Mouse (Mus musculus) hindbrain, embryonic 15.5 days (tissue): ENCODE measurements at regions not wholly inside any gene's neighbourhood (a gene's known extent, or its start where the extent isn't known, plus 50 kb on each side); places are given as distances from the start of the nearest gene placed in this dataset.

ENCODE experiments used
- ATAC-seq: fragments of 200-750 bp; cut with Nextera tagmentation; 2 replicates; pipeline ENCODE4 v1.8.0; 2017; ENCODE audit warnings: low read depth, moderate number of reproducible peaks, moderate TSS enrichment; ENCODE audit not compliant: low FRiP score
- H3K27ac ChIP-seq: fragments of 300-500 bp; sonication (generic); replicated peaks from 2 replicates; pipeline ENCODE4 v1.5.1; 2015; ENCODE audit warnings: mild to moderate bottlenecking, inconsistent platforms
- H3K27me3 ChIP-seq: fragments of 300-500 bp; sonication (generic); 2 replicates; pipeline ENCODE4 v1.6.1; 2015; ENCODE audit warnings: control low read depth, inconsistent platforms
- H3K36me3 ChIP-seq: fragments of 300-500 bp; sonication (generic); 2 replicates; pipeline ENCODE4 v1.6.1; 2015; ENCODE audit warnings: control low read depth, inconsistent platforms
- H3K4me1 ChIP-seq: fragments of 300-500 bp; sonication (generic); replicated peaks from 2 replicates; pipeline ENCODE4 v1.6.1; 2015; ENCODE audit warnings: control low read depth, inconsistent platforms
- H3K4me2 ChIP-seq: fragments of 300-500 bp; sonication (generic); 2 replicates; pipeline ENCODE4 v1.6.1; 2015; ENCODE audit warnings: moderate library complexity, mild to moderate bottlenecking, inconsistent platforms
- H3K4me3 ChIP-seq: fragments of 300-500 bp; sonication (generic); 2 replicates; pipeline ENCODE4 v1.5.1; 2015; ENCODE audit warnings: mild to moderate bottlenecking, inconsistent platforms
- H3K9ac ChIP-seq: fragments of 300-500 bp; sonication (generic); 2 replicates; pipeline ENCODE4 v1.6.1; 2015; ENCODE audit warnings: inconsistent platforms
- H3K9me3 ChIP-seq: fragments of 300-500 bp; sonication (generic); 2 replicates; pipeline ENCODE4 v1.6.1; 2016; ENCODE audit warnings: control low read depth, inconsistent platforms
- WGBS: fragments of 180-500 bp; shearing (Covaris S2); methylation state at CpG from one replicate; pipeline ENCODE4 v1.1.7; 2015; 5-methylcytosine and 5-hydroxymethylcytosine counted together

DNA sequence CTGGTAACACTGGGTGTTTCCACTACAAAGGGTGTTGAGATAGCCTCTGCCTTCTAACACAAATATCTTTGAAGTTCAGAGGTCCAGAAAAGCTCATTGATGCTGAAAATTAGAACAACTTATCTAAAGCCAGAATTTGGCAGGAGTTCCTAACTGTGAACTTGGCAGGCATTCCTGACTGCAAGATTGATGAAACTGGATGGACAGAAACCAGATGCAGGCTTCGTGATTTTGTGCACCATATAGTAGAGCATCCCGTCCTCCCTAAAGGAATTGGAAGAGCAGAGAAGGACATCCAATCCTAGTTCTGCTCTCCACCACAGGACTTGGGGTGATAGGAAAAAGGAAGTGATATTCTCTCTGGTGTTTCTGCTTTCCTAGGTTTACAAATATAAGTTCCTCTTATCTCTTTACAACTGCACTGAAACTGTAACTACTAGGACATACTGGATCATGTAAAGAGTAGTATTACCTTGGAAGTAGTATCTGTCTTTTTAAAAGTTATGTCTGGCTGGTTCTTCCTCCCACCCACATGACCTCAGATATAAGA lies 90.9 kb upstream of the Thrb start:
- Histone ChIP-seq H3K4me2 (no peak overlapping the region), H3K27me3 (no peaks in the 10 kb centered on the region), H3K36me3 (no peaks in the 10 kb centered on the region), H3K4me3 (no peak overlapping the region), H3K4me1 (no peaks in the 10 kb centered on the region), H3K9ac (no peak overlapping the region), H3K27ac (no peak overlapping the region), H3K9me3 (no peaks in the 10 kb centered on the region)
- WGBS = 60% methylated on average over 2 of the region's 2 CpGs
- ATAC-seq = no peak

DNA sequence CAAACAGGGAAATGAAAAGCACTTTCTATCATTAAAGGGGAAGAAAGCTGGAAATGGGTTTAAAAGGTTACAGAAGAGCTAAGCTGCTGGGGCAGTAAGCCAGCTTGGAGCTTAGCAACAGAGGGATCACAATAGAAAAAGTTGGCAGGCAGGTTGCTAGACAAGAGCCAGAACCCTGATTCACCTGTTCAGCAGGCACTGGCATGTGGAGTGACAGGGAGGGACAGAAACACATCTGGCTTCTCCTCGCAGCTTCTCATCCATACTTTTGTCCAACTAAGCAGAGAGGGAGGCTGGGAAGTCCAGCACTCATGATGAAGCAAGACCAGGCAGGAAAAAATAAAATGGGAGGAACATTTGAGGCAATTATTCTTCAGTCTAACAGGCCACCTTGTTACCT lies 81.3 kb upstream of the Thrb start:
- Histone ChIP-seq H3K4me1 (no peaks in the 10 kb centered on the region), H3K4me2 (no peak overlapping the region), H3K36me3 (no peaks in the 10 kb centered on the region), H3K27ac (no peak overlapping the region), H3K4me3 (no peak overlapping the region), H3K9me3 (no peaks in the 10 kb centered on the region), H3K27me3 (no peaks in the 10 kb centered on the region), H3K9ac (no peak overlapping the region)
- WGBS = 79% methylated on average over 1 of the region's 1 CpGs
- ATAC-seq = no peak

DNA sequence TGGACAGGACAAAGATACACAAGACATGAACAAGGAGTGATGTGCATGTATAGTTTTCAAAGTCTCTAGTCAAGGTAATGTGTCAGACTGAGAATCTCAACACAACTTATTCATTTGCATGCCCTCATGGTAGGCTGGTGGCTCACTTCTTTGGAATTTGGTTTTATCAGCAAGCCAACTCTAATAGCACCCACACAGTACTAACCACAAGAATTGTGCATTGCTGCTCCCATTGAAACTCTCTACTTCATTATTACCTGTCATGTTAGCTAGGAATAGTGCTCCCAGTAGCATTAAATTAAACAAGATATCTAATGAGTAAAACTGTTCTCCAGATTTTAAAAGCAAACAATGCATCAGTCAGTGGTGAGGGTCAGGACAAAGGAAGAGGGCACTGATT lies 70.5 kb upstream of the Thrb start:
- no peak overlapping the region for H3K27ac ChIP-seq
- no peak for ATAC-seq
- no peaks in the 10 kb centered on the region for H3K4me1 ChIP-seq
- no peak overlapping the region for H3K4me2 ChIP-seq
- no peaks in the 10 kb centered on the region for H3K36me3 ChIP-seq
- no peak overlapping the region for H3K4me3 ChIP-seq
- no peaks in the 10 kb centered on the region for H3K27me3 ChIP-seq
- no peak overlapping the region for H3K9ac ChIP-seq
- no peaks in the 10 kb centered on the region for H3K9me3 ChIP-seq

DNA sequence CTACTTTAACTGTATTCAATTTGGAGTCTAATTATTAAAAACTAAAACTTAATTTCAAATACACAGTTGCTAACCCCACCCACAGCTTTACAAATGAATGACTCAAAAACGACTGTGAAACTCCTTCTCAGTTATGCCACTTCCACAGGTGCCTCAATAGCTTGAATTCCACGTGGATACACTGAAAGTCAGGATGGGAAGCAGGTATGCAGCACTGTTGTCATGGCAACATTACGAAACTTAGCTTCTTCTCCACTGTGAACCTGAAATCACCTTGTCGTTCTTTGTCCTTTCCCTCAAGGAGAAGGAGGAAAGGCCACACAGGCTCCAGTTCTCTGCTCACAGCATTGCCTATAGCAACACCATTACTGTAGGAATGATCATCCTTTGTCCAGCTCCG lies 60.5 kb upstream of the Thrb start:
- 63% methylated on average over 5 of the region's 5 CpGs for WGBS
- Histone ChIP-seq H3K9ac (no peak overlapping the region), H3K4me3 (no peak overlapping the region), H3K27ac (no peak overlapping the region), H3K36me3 (no peaks in the 10 kb centered on the region), H3K4me1 (no peaks in the 10 kb centered on the region), H3K4me2 (no peak overlapping the region), H3K9me3 (no peaks in the 10 kb centered on the region), H3K27me3 (no peaks in the 10 kb centered on the region)
- ATAC-seq = no peak

DNA sequence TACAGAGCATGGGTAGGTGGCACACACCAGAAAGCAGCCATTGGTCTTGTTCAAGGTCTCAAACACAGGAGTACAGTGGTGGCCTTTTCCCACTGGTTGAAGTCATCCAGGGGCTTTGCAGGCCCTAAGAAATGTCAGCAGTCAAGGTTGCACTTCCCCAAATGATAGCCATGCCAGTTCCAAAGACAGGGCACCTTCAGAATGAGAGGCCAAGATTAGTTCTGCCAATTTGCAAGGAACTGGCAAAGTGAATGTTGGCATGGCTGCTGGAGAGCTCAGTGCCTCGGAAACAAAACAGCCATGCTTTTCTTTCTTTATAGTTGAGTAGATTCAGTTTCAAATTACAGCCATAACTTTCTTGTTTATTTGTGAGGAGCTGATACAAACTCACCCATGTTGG lies 57.7 kb upstream of the Thrb start:
- no peak overlapping the region for H3K4me3 ChIP-seq
- no peak for ATAC-seq
- no peaks in the 10 kb centered on the region for H3K36me3 ChIP-seq
- H3K27me3 ChIP-seq = no peaks in the 10 kb centered on the region
- H3K4me1 ChIP-seq = no peaks in the 10 kb centered on the region
- H3K27ac ChIP-seq = no peak overlapping the region
- WGBS = 68% methylated on average over 1 of the region's 1 CpGs
- no peaks in the 10 kb centered on the region for H3K9me3 ChIP-seq
- H3K9ac ChIP-seq = no peak overlapping the region
- H3K4me2 ChIP-seq = no peak overlapping the region

DNA sequence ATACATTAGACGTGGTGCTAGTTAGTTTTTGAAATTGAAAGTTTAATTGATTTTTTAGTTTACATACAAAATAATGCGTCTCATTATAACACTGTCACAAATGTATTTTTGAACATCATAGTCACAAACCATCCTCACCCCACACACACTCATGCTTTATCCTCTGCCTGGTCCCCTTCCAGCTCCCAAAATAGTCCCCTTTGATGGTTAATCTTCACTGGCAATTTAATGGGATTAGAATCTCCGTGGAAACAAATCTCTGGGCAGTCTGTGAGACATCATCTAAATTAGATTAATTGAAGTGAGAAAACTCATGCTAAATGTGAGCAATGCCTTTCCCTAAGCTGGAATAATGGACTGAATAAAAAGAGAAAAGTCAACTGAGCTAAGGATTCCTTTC lies 54.0 kb upstream of the Thrb start:
- no peaks in the 10 kb centered on the region for H3K4me1 ChIP-seq
- no peak overlapping the region for H3K4me3 ChIP-seq
- H3K27me3 ChIP-seq = no peaks in the 10 kb centered on the region
- H3K9me3 ChIP-seq = no peaks in the 10 kb centered on the region
- ATAC-seq = no peak
- H3K4me2 ChIP-seq = no peak overlapping the region
- H3K36me3 ChIP-seq = no peaks in the 10 kb centered on the region
- H3K27ac ChIP-seq = no peak overlapping the region
- H3K9ac ChIP-seq = no peak overlapping the region
- WGBS = 61% methylated on average over 3 of the region's 3 CpGs

DNA sequence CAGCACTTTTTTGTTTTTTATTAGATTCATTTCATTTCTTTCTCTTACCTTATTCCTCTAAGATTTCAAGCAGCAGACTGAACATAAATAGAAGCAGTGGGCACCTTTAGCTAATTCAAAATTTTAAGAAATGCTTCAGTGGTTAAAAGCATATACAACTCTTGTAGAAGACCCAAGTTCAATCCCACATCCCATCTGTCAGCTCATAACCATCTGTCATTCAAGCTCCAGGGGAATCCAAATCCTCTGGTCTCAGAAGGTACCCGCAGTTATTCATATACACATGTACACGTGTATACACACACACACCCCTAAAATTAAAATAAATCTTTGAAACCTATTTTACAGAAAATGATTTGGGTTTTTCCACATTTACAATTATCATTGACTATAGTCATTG lies 52.9 kb upstream of the Thrb start:
- Histone ChIP-seq H3K9ac (no peak overlapping the region), H3K4me2 (no peak overlapping the region), H3K27ac (no peak overlapping the region), H3K4me3 (no peak overlapping the region), H3K9me3 (no peaks in the 10 kb centered on the region), H3K4me1 (no peaks in the 10 kb centered on the region), H3K36me3 (no peaks in the 10 kb centered on the region), H3K27me3 (no peaks in the 10 kb centered on the region)
- no peak for ATAC-seq
- 77% methylated on average over 2 of the region's 2 CpGs for WGBS
